In the genomic region with DNA sequence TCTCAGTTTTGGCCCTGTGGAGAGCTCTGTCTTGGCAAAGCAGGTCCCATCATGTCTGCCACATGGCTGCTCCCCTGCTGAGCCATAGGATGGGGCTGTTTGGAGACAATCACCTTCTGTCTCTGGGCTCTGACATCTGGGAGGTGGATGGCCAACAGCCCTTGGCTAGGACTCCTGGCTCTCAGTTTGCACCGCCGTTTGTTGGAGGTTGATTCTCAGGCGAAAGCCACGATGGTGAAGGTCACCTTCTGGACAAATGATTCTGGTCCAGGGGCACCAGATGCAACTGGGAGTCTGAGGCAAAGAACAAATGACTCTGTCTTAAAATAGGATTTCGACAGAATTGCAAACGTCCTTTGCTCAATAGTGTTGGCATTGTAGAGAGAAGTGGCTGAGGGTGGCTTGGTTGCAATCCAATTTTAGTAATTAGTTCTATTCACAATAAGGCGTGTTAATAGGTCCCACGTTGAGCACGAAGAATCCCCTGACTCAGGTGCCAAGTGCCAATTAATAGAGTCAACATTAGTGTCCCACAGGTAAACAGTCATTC, we compare ENCODE assay signal across 9 mouse cellular contexts. TPM values are rescaled to one million over a fixed set of nuclear protein-coding genes. Genes with fewer than 3 reads are reported as not detected.
A peak's percentile ranks its signal among the peaks of the same experiment; 100 is the strongest.
DNase-seq lines count a peak whose midpoint lies in the region; ATAC-seq and TF ChIP-seq lines count a peak whose summit lies in the region.
"Had no signal": no experiment of that assay in that cellular context is flagged by ENCODE, and none has a peak within 500 bp of the region (broad histone marks: within the 10 kb centered on the region; RNA-seq: fewer than 3 reads in every experiment).

No protein-coding gene starts in this region.

- no peak for TF ChIP-seq POLR2A in cerebellum, adult 2 months (IDR thresholded peaks at IDR 0.05; ENCODE audit: borderline replicate concordance, insufficient read depth, low read length)

- H3K4me3 ChIP-seq in cerebellum, adult 2 months (replicated peaks; ENCODE audit: insufficient read depth, low read depth, low read length) = no peak overlapping the region
- H3K4me3 ChIP-seq in liver, embryonic 14.5 days (ENCODE audit: insufficient read depth in 1 of 2, low read depth in 2 of 2, low read length in 2 of 2) = no peak overlapping the region
- H3K4me3 ChIP-seq: limb, embryonic 13.5 days had no signal

- no peaks in the 10 kb centered on the region; the same call in 1 of the 2 replicates for H3K4me1 ChIP-seq in cerebellum, adult 2 months (ENCODE audit: control insufficient read depth, insufficient read depth, low read length)
- peaks cover 8 to 21% of the 10 kb centered on the region in 2 experiments for H3K4me1 ChIP-seq in liver, embryonic 14.5 days (replicated peaks; ENCODE audit: control insufficient read depth in 2 of 2, insufficient read depth in 2 of 2, low read length in 1 of 2)

- no peak for TF ChIP-seq CTCF in cerebellum, adult 2 months (IDR thresholded peaks at IDR 0.05; ENCODE audit: borderline replicate concordance, insufficient read depth, low read depth, low read length)
- no peak for TF ChIP-seq CTCF in liver, embryonic 14.5 days (IDR thresholded peaks at IDR 0.05; ENCODE audit: low read depth)

- peak overlapping the region; percentile 52 for H3K4me2 ChIP-seq in liver, embryonic 14.5 days (ENCODE audit: low read depth)
- H3K4me2 ChIP-seq: limb, embryonic 13.5 days had no signal

- DNase-seq in layer of hippocampus, adult 11-12 months (ENCODE audit: low spot score) = peak; percentile 31
- no peak for DNase-seq in layer of hippocampus, adult 9-10 months (ENCODE audit: low spot score)
- peak; percentile 10 to 24 for DNase-seq in cerebellum, adult 2 months
- no peak for DNase-seq in liver, embryonic 14.5 days (ENCODE audit: low read depth in 3 of 3, low spot score in 3 of 3)
- DNase-seq in adrenal gland, adult (ENCODE audit: inconsistent age in 2 of 2, low spot score in 1 of 2) = no peak
- DNase-seq in gastrocnemius, postnatal 25 days = no peak
- DNase-seq: kidney, adult 11 months had no signal

- H3K27me3 ChIP-seq in cerebellum, adult 2 months (ENCODE audit: control insufficient read depth, insufficient read depth, low read length) = peaks cover 2% of the 10 kb centered on the region; the same call in 1 of the 2 replicates
- no peaks in the 10 kb centered on the region for H3K27me3 ChIP-seq in liver, embryonic 14.5 days (ENCODE audit: control insufficient read depth, insufficient read depth, low read length)
- H3K27me3 ChIP-seq: limb, embryonic 13.5 days had no signal

- H3K27ac ChIP-seq in cerebellum, adult 2 months (ENCODE audit: insufficient read depth, low read length) = no peak overlapping the region
- H3K27ac ChIP-seq in liver, embryonic 14.5 days = peak overlapping the region; percentile 59
- H3K27ac ChIP-seq: limb, embryonic 13.5 days had no signal

- no peak overlapping the region for H3K9ac ChIP-seq in liver, embryonic 14.5 days (replicated peaks)
- H3K9ac ChIP-seq: limb, embryonic 13.5 days had no signal

- ATAC-seq in erythroid progenitor cell, adult 5-6 weeks (replicated peaks; ENCODE audit: low FRiP score, poor library complexity, severe bottlenecking) = peak; percentile 33
- peak; percentile 26; the same call in 1 of the 2 replicates for ATAC-seq in liver, embryonic 14.5 days (ENCODE audit: insufficient read depth)

- H3K9me3 ChIP-seq in liver, embryonic 14.5 days (ENCODE audit: control insufficient read depth, low read length) = no peaks in the 10 kb centered on the region
- H3K9me3 ChIP-seq: limb, embryonic 13.5 days had no signal

- no peaks in the 10 kb centered on the region for H3K36me3 ChIP-seq in liver, embryonic 14.5 days (replicated peaks; ENCODE audit: control insufficient read depth, insufficient read depth, low read depth)
- H3K36me3 ChIP-seq: limb, embryonic 13.5 days had no signal

- TF ChIP-seq EP300 in liver, embryonic 14.5 days (IDR thresholded peaks at IDR 0.05; ENCODE audit: low read depth) = no peak

- WGBS in cerebellum, adult 2 months = 4% methylated on average over 9 of the region's 9 CpGs
- 63% methylated on average over 9 of the region's 9 CpGs for WGBS in liver, embryonic 14.5 days (ENCODE audit: insufficient replicate concordance)

RNA-seq across cellular contexts. Expression of a gene that starts 30.7 kb away (rescaled TPM):
- polyA plus RNA-seq in cerebellum, adult 2 months (2012; rRNA removed) = 4.3 and 4.6 TPM in 2 replicates
- 390 and 435 TPM in 2 replicates for total RNA-seq in erythroid progenitor cell, adult 5-6 weeks (2015; ENCODE audit: low replicate concordance)
- 236 and 385 TPM in 2 replicates for total RNA-seq in erythroid progenitor cell, adult 5-6 weeks (2017; ENCODE audit: low replicate concordance)
- 9.1 and 9.3 TPM in 2 replicates for polyA plus RNA-seq in liver, embryonic 14.5 days (2012; rRNA removed)
- 1.8 and 2.4 TPM in 2 replicates for polyA plus RNA-seq in liver, embryonic 14.5 days (2014; fragmentation: Nextera tagmentation; extraction: Ambion mirVana)
- 1 to 10 TPM; 3.1 to 4.5 TPM for total RNA-seq in gastrocnemius, postnatal 25 days (2021)

Comparison
In these comparisons a context has a peak if more than half of its experiments do, and no peak if none do; other contexts are left out.
1. DNase-seq: peak in layer of hippocampus, adult 11-12 months (single experiment) and cerebellum, adult 2 months (2 of 2); none in layer of hippocampus, adult 9-10 months (single experiment), liver, embryonic 14.5 days (0 of 3), adrenal gland, adult (0 of 2) and gastrocnemius, postnatal 25 days (single experiment).
2. RNA of a gene that starts 30.7 kb away (total RNA-seq): 236 to 435 TPM in erythroid progenitor cell, adult 5-6 weeks; 3.1 to 4.5 TPM in gastrocnemius, postnatal 25 days; every median in the first group is over 10 times any median in the second.